Mouse (Mus musculus): ENCODE results near the gene Cct4.
A peak's percentile ranks its signal among the peaks of the same experiment; 100 is the strongest.

The Cct4 gene

GRCm38 (mm10) chr11:23029399-23029798, 39.1 kb downstream of the Cct4 start:
- no peak for DNase-seq (ENCODE audit: low read depth, low spot score)

GRCm38 (mm10) chr11:23047252-23047651, 56.9 kb downstream of the Cct4 start:
- no peak for DNase-seq (ENCODE audit: low read depth, low spot score)

- DNase-seq (ENCODE audit: low read depth, low spot score) = peak; percentile 30
Measured at GRCm38 (mm10) chr11:23047663-23048582, 57.6 kb downstream of the Cct4 start.

GRCm38 (mm10) chr11:23049642-23050041, 59.3 kb downstream of the Cct4 start:
- no peak for DNase-seq (ENCODE audit: low read depth, low spot score)

DNA sequence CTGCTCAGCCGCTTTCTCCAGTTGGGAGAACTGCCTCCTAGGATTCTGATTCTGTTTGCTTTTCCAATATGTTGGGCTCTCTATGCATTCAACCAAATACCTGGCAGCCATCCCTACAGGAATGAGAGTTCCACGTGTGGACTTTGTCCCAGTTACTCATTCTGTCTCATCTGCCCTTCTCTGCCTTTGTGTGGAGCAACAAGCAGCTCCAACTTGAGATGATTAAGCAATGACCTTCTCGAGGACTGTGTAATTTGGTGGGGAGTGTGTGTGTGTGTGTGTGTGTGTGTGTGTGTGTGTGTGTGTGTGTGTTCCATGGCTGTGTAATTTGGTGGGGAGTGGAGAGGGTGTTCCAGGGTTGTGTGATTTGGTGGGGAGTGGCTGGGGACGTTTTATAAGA, 62.0 kb downstream of the Cct4 start:
- no peak for DNase-seq (ENCODE audit: low read depth, low spot score)

All from mesoderm, embryonic 11.5 days (tissue).